Mouse (Mus musculus) erythroblast, embryonic 14.5 days (primary cell): Measurements from ENCODE around the gene Rnf4.

ENCODE experiments used
- GATA1 ChIP-seq: IDR thresholded peaks from 2 replicates; pipeline ENCODE4 v1.6.1; 2012; ENCODE audit warnings: low read length, inconsistent platforms, mixed read lengths
- TAL1 ChIP-seq: IDR thresholded peaks from 3 replicates; pipeline ENCODE4 v1.6.1; 2012; ENCODE audit warnings: low read length, inconsistent platforms, mixed read lengths

DNA sequence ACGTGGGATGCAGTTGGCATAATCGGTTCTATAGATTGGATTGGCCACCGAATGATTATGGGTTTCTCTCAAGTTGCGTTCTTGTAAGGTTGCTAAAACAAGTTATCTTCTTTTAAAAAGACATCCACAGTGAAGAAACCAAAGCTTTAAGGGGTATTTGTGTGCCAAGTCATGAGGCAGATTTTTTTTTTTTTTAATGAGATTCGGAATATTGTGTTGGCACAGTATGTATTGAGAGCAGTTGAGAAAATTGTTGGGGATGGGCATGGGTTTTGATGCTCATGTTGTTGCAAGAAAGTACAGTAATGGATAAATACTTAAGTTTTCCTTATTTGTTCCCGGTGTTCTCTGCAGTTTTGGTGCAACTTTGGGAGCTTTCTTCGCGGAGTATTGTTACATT is 34.8 kb downstream of the Rnf4 start:
- no peak for TF ChIP-seq GATA1
- TF ChIP-seq TAL1 = no peak
